Mouse (Mus musculus): ENCODE data around the gene Gm17334.

GRCm38 (mm10) chr11:53769760-53770124 is 3.2 kb downstream of the Gm17334 start, which contains the start of gene Irf1:
- TF ChIP-seq FOSL1 (IDR thresholded peaks at IDR 0.05; ENCODE audit: insufficient read depth, low read length, poor library complexity, severe bottlenecking), result no peak
- TF ChIP-seq MAX (IDR thresholded peaks at IDR 0.05), result no peak

Data from C2C12 (cell line).